Mouse (Mus musculus) retina, adult 2 months (tissue): ENCODE data around the gene Sox5.

ENCODE experiments used
- DNase-seq: peaks from one replicate; pipeline ENCODE4 v3.0.0-alpha.2; 2012; ENCODE audit warnings: low read depth, low spot score

The Sox5 gene

GRCm38 (mm10) chr6:144336789-144337188 lies 445.0 kb downstream of the Sox5 start:
- no peak for DNase-seq

DNA sequence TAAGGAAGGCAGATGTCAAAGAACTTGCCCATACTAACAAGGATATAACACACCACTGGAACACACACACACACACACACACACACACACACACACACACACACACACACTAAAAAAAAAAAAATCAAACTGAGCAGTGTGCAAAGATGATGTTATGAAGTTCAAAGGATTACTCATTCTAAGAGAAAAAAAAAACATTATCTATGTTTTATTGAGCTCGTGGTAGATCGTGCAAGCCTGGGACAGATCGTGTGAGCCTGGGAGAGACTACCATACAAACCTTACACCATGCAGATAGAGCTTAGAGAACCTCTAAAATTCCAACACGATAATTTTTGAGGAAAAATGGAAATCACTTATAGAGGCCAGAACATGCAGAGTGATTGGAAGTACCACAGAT lies 448.6 kb downstream of the Sox5 start:
- no peak for DNase-seq

- DNase-seq, result no peak
These were observed 449.8 kb downstream of the Sox5 start for GRCm38 (mm10) chr6:144332027-144332426.

- DNase-seq, result no peak
These were observed 452.4 kb downstream of the Sox5 start for GRCm38 (mm10) chr6:144329311-144329930.

DNA sequence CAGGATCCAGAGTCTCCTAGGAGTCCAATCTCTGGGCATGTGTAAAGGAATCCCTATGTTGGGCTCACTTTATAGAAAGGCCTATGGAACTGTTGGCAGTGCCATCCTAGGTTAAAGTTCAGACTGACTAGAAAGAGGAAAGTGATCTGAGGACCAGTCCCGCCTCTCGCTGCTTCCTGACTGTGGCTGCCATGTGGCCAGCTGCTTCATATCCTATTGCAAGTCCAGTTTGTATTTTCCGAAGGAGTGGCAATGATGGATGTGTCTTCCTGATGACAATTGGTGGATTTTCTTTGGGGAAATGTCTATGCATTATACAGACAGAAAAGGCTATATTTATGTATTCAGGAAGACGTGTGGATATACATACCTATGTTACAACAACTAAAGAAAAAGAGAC lies 453.0 kb downstream of the Sox5 start:
- DNase-seq, result no peak

- DNase-seq, result no peak
These were observed 455.0 kb downstream of the Sox5 start for GRCm38 (mm10) chr6:144326817-144327216.

GRCm38 (mm10) chr6:144323372-144323771 lies 458.4 kb downstream of the Sox5 start:
- no peak for DNase-seq

GRCm38 (mm10) chr6:144322297-144323047 lies 459.3 kb downstream of the Sox5 start:
- no peak for DNase-seq

- no peak for DNase-seq
These were observed 461.4 kb downstream of the Sox5 start for GRCm38 (mm10) chr6:144320327-144320726.

DNA sequence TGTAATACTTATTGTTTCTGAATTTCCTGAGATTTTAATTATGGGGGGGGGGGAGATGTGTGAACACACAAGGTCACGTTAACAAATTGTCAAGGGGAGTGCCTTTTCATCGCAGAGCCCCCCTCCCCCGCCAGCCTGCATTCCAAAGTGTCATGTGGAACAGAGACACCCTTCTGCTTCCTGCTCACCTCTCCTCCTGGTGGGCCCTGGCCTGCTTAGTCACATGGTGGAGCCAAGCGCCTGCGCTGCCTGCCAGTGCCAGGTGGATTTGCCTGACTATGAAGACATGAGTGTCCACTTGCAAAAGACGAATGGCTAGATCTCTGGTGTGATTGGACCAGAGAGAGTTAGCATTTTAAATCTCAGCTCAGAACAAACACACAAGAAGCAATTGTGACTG lies 462.1 kb downstream of the Sox5 start:
- DNase-seq, result no peak

GRCm38 (mm10) chr6:144312781-144313754 lies 468.7 kb downstream of the Sox5 start:
- DNase-seq, result no peak

- DNase-seq, result no peak
These were observed 469.4 kb downstream of the Sox5 start for GRCm38 (mm10) chr6:144312282-144312780.

DNA sequence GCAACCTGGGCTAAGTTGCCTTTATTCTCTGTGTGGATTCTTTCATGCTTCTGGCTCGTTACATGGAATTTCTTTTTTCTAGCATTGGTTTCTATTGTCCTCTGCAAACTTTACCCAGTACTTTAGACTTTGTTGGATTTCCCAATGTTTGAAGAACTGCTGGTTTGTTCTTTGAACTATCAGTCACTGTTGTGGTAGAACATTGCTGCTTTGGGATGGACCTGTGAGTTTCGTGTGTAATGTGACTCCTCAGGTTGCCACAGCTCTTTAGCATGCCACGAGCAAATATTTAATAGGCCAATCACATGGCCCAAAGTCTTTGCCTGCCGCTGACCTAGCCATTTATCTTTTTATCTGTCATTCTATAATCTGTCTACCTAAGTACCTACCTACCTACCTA lies 470.0 kb downstream of the Sox5 start:
- no peak for DNase-seq

DNA sequence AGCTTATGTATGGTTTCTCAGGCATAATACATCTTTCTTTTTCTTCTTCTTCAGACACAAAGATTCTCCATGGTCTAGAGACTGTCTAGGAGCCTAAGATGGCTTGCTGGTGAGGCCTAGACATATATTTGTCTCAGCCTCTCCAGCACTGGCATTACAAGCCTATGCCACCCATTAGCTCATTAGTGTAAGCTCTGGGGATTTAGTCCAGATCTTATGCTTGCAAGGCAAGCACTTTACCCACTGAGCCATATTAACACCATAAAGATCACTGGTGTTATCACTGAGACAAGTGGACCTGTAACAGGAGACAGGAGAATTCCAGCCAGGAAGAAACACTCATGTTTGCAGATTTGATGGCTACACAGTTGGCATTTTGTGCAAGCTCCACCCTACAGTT lies 472.6 kb downstream of the Sox5 start:
- no peak for DNase-seq

- DNase-seq, result no peak
These were observed 474.1 kb downstream of the Sox5 start for GRCm38 (mm10) chr6:144307551-144308149.

- no peak for DNase-seq
These were observed 479.0 kb downstream of the Sox5 start for GRCm38 (mm10) chr6:144302823-144303222.

GRCm38 (mm10) chr6:144301082-144301481 lies 480.7 kb downstream of the Sox5 start:
- DNase-seq, result no peak

GRCm38 (mm10) chr6:144299503-144299858 lies 482.3 kb downstream of the Sox5 start:
- DNase-seq, result no peak

DNA sequence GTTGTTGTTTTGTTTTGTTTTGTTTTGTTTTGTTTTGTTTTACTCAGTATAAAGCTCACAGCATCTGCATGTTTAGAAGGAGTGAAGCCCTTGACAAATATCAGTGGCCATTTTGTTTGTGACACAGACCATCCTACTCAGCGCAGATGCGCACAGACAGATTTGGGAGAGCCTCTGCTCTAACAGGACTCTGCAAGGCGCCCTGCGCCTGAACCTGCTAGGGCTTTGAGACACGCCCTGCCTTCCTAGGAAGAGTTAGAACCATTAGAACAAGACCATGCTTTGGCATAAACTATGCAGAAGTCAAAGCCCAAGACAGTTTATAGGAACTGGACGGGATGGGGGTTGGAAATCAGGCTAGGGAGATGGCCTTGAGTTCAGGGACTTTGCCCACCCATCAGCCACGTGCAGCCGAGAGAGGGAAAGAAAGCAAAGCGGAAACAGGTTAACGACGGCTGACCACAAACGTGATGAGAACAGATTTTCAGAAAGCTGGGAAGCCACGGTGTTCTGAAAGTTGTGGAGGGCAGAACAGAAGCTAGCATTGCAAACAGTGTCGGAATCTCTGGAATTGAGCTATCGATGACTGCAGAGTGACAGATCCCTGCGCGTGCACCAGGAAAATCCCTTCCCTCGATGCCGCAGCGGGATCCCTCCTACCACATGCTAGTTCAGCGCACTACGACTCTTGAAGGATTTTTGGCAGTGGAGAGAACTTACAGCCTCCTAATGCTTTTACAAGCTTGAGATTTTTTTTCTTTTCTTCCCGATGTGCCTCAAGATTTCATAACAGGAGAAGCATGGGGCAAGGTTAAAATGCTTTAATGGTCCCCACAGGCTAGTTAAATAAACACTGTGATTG lies 482.9 kb downstream of the Sox5 start:
- no peak for DNase-seq

- no peak for DNase-seq
These were observed 483.9 kb downstream of the Sox5 start for GRCm38 (mm10) chr6:144297846-144298245.

DNA sequence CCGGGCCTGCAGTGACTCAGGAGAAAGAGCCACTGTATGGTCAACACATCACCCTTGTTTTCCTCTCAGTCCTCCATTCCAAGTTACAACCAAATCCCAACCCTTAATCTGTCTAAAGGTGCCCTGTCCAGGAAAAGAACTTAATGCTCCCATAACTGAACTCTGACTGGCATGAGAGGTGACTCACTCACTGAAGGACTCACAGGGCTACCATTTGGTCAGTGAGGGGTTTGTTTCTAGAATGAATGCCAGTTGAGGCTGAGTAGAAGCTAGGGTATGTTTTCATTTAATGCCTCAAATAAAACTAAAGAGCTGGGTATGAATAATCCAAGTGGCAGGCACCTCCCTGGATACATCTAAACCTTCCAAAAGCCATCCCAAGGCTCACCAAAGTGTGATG lies 484.6 kb downstream of the Sox5 start:
- no peak for DNase-seq
